Mouse (Mus musculus) hindbrain, embryonic 10.5 days (tissue): ENCODE measurements at regions not wholly inside any gene's neighbourhood (a gene's known extent, or its start where the extent isn't known, plus 50 kb on each side); places are given as distances from the start of the nearest gene placed in this dataset.

ENCODE experiments used
- DNase-seq: peaks from one replicate; pipeline ENCODE4 v3.0.0-alpha.2; 2017; ENCODE audit warnings: low spot score
- H3K27ac ChIP-seq: fragments of 300-500 bp; sonication (generic); 2 replicates; pipeline ENCODE4 v1.5.1; 2016; ENCODE audit warnings: mild to moderate bottlenecking, moderate library complexity
- H3K27me3 ChIP-seq: fragments of 300-500 bp; sonication (generic); 2 replicates; pipeline ENCODE4 v1.6.1; 2016; ENCODE audit warnings: mild to moderate bottlenecking; ENCODE audit not compliant: poor library complexity, insufficient read depth, severe bottlenecking
- H3K36me3 ChIP-seq: fragments of 300-500 bp; sonication (generic); 2 replicates; pipeline ENCODE4 v1.6.1; 2016; ENCODE audit warnings: mild to moderate bottlenecking, moderate library complexity
- H3K4me1 ChIP-seq: fragments of 300-500 bp; sonication (generic); replicated peaks from 2 replicates; pipeline ENCODE4 v1.6.1; 2016; ENCODE audit warnings: mild to moderate bottlenecking
- H3K4me3 ChIP-seq: fragments of 300-500 bp; sonication (generic); 2 replicates; pipeline ENCODE4 v1.5.1; 2016; ENCODE audit warnings: mild to moderate bottlenecking, moderate library complexity
- H3K9me3 ChIP-seq: fragments of 300-500 bp; sonication (generic); 2 replicates; pipeline ENCODE4 v1.6.1; 2016; ENCODE audit warnings: mild to moderate bottlenecking, moderate library complexity
- WGBS: fragments of 180-500 bp; shearing (Covaris S2); methylation state at CpG from one replicate; pipeline ENCODE4 v1.1.7; 2016; 5-methylcytosine and 5-hydroxymethylcytosine counted together

GRCm38 (mm10) chr13:92990316-92991206 is 146.0 kb downstream of the Mtx3 start:
- no peaks in the 10 kb centered on the region for H3K9me3 ChIP-seq
- H3K36me3 ChIP-seq: no peaks in the 10 kb centered on the region
- H3K27me3 ChIP-seq: no peaks in the 10 kb centered on the region
- no peak overlapping the region for H3K4me3 ChIP-seq
- 83% methylated on average over 14 of the region's 14 CpGs for WGBS
- no peak for DNase-seq
- peaks cover 7% of the 10 kb centered on the region; the same call in 1 of the 2 replicates for H3K4me1 ChIP-seq
- H3K27ac ChIP-seq: no peak overlapping the region
